Mouse (Mus musculus): ENCODE results near the gene Pou2f2. TPM values are rescaled to one million over a fixed set of nuclear protein-coding genes. Genes with fewer than 3 reads are reported as not detected.

The Pou2f2 gene
- polyA plus RNA-seq (2015; fragmentation: Nextera tagmentation; extraction: Ambion mirVana) = 1.6 and 2.1 TPM in 2 replicates

GRCm38 (mm10) chr7:25179606-25180161 is at the start of gene Pou2f2:
Gene Pou2f2 (minus strand): TSS chr7:25179726.
- Histone ChIP-seq H3K36me3 (replicated peaks) (no peaks in the 10 kb centered on the region), H3K27ac (replicated peaks) (no peak within 1 kb of the TSS), H3K27me3 (peaks cover 100% of the 10 kb centered on the region), H3K4me2 (peak within 1 kb of the TSS; percentile 56), H3K4me1 (replicated peaks) (peaks cover 30% of the 10 kb centered on the region), H3K4me3 (replicated peaks) (peak within 1 kb of the TSS; percentile 39), H3K9me3 (replicated peaks) (no peaks in the 10 kb centered on the region), H3K9ac (no peak within 1 kb of the TSS)
- under 1% methylated on average over 42 of the region's 56 CpGs for WGBS (ENCODE audit: insufficient replicate concordance)
- peak; percentile 37; the same call in 1 of the 2 replicates for ATAC-seq (ENCODE audit: insufficient read depth)

- WGBS (ENCODE audit: insufficient replicate concordance) = 84% methylated on average over 1 of the region's 1 CpGs
- ATAC-seq (ENCODE audit: insufficient read depth) = no peak
- no peaks in the 10 kb centered on the region for H3K9me3 ChIP-seq (replicated peaks)
- H3K27ac ChIP-seq (replicated peaks) = no peak overlapping the region
- H3K36me3 ChIP-seq (replicated peaks) = peaks cover 100% of the 10 kb centered on the region
- H3K4me2 ChIP-seq = no peak overlapping the region
- no peak overlapping the region for H3K4me3 ChIP-seq (replicated peaks)
- H3K4me1 ChIP-seq (replicated peaks) = peaks cover 11% of the 10 kb centered on the region
- no peaks in the 10 kb centered on the region for H3K27me3 ChIP-seq
- no peak overlapping the region for H3K9ac ChIP-seq
These were observed 48.2 kb upstream of the Pou2f2 start for GRCm38 (mm10) chr7:25227523-25228300.

DNA sequence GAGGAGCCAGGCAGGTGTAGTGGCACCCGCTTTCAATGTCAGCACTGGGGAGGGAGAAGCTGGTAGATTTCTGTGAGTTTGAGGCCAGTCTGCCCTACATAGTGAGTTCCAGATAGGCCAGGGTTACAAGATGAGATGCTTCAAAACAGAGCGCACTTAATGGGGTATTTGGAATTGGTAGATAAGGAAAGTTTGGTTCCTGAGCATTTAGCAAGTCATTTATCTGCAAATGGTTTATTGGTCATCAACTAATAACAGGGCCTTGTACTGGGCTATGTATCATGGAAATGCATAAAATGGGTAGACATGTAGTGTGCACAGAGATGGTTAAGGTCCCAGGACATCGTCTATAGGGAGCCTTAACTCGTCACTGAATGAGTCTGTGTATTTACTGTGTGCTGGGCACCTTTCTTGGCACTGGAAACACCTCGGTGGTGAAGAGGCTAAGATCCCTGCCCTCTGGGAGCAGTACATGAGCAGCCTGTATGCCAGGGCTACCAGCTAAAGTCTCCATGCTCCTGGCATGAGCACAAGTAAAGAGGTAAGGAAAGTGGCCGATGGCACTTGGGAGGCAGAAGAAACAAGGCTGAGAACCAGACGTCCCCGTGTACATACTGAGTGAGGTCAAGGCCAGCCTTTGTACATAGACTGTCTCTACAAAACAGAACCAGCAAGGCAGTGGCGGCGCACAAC is 42.9 kb upstream of the Pou2f2 start:
- ATAC-seq (ENCODE audit: insufficient read depth) = no peak
- Histone ChIP-seq H3K36me3 (replicated peaks) (peaks cover 56% of the 10 kb centered on the region), H3K27ac (replicated peaks) (peak overlapping the region; percentile 96)

DNA sequence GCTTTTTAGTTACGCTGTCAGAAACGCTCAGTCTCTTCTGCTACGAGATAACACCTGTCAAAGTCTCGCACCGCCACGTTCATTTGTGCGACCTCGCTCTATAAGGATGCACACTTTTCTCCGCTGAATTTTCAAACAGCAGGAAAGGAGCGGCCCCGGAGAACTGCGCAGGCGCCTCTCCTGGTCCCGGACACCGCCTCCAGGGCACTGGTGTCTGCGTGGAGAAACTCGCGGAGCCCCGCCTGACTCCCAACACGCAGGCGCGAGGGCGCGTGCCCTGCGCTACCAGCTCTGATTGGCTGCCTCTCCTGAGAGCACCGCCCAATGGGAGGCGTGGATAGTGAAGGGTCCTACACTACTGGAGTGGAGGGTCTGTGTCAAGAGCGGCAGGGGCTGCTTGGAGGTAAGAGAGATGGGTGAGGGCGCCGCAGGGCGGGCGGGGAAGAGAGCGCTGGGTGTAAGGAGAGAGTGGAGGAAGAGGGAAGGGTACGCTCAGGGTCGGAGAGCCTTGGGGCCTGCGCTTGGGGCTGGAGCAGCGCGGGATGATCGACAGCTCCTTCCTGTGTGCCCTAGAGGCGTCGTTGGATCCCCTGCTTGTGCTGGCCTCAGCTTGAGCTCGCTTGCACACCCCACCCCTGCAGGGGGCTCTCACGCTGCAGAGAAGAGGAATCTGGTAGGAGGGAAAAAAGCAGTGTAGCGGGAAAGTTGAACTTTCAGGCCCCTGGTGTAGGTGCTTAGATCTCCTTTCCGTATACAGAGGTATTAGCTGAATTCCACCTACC is 41.8 kb upstream of the Pou2f2 start, which contains the start of gene Zfp526:
Gene Zfp526, plus strand, starts transcription at position 324 of the 782 bp plus-strand sequence.
- Histone ChIP-seq H3K27me3 (no peaks in the 10 kb centered on the region), H3K27ac (replicated peaks) (peak within 1 kb of the TSS; percentile 96), H3K9ac (peak within 1 kb of the TSS; percentile 92), H3K4me2 (peak within 1 kb of the TSS; percentile 87), H3K36me3 (replicated peaks) (peaks cover 56% of the 10 kb centered on the region), H3K9me3 (replicated peaks) (no peaks in the 10 kb centered on the region), H3K4me1 (replicated peaks) (peaks cover 54% of the 10 kb centered on the region), H3K4me3 (replicated peaks) (peak within 1 kb of the TSS; percentile 89)
- WGBS (ENCODE audit: insufficient replicate concordance) = under 1% methylated on average over 45 of the region's 45 CpGs
- ATAC-seq (ENCODE audit: insufficient read depth) = peak; percentile 79

More for the DNA sequence above, 42.9 kb upstream of the Pou2f2 start:
- Histone ChIP-seq H3K9me3 (replicated peaks) (no peaks in the 10 kb centered on the region), H3K9ac (peak overlapping the region; percentile 86), H3K4me3 (replicated peaks) (peak overlapping the region; percentile 89), H3K4me1 (replicated peaks) (peaks cover 49% of the 10 kb centered on the region), H3K27me3 (no peaks in the 10 kb centered on the region), H3K4me2 (peak overlapping the region; percentile 87)
- WGBS (ENCODE audit: insufficient replicate concordance) = 55% methylated on average over 10 of the region's 10 CpGs

- H3K27ac ChIP-seq (replicated peaks) = peak within 1 kb of the TSS; percentile 96
- H3K4me1 ChIP-seq (replicated peaks) = peaks cover 58% of the 10 kb centered on the region
- H3K4me2 ChIP-seq = peak within 1 kb of the TSS; percentile 87
- no peaks in the 10 kb centered on the region for H3K27me3 ChIP-seq
- H3K9ac ChIP-seq = peak within 1 kb of the TSS; percentile 92
- H3K4me3 ChIP-seq (replicated peaks) = peak within 1 kb of the TSS; percentile 89
- 1% methylated on average over 20 of the region's 20 CpGs for whole genome bisulfite sequencing (ENCODE audit: insufficient replicate concordance)
- no peaks in the 10 kb centered on the region for H3K9me3 ChIP-seq (replicated peaks)
- H3K36me3 ChIP-seq (replicated peaks) = peaks cover 56% of the 10 kb centered on the region
- peak; percentile 27 for ATAC-seq (ENCODE audit: insufficient read depth)
These were observed 41.1 kb upstream of the Pou2f2 start, which contains the start of gene Dedd2 for GRCm38 (mm10) chr7:25220457-25221101. Gene Dedd2 (minus strand): TSS chr7:25220615.

- under 1% methylated on average over 31 of the region's 31 CpGs for WGBS (ENCODE audit: insufficient replicate concordance)
- peak overlapping the region; percentile 87 for H3K4me2 ChIP-seq
- no peaks in the 10 kb centered on the region for H3K9me3 ChIP-seq (replicated peaks)
- peak overlapping the region; percentile 96 for H3K27ac ChIP-seq (replicated peaks)
- peaks cover 56% of the 10 kb centered on the region for H3K36me3 ChIP-seq (replicated peaks)
- H3K4me3 ChIP-seq (replicated peaks) = peak overlapping the region; percentile 89
- no peaks in the 10 kb centered on the region for H3K27me3 ChIP-seq
- H3K9ac ChIP-seq = peak overlapping the region; percentile 92
- peak; percentile 62 for ATAC-seq (ENCODE audit: insufficient read depth)
- peaks cover 65% of the 10 kb centered on the region for H3K4me1 ChIP-seq (replicated peaks)
These were observed 40.4 kb upstream of the Pou2f2 start for GRCm38 (mm10) chr7:25219756-25220456.

GRCm38 (mm10) chr7:25219416-25219750 is 39.9 kb upstream of the Pou2f2 start:
- ATAC-seq (ENCODE audit: insufficient read depth) = no peak
- Histone ChIP-seq H3K4me1 (replicated peaks) (peaks cover 68% of the 10 kb centered on the region), H3K9ac (peak overlapping the region; percentile 92), H3K27me3 (no peaks in the 10 kb centered on the region), H3K4me2 (peak overlapping the region; percentile 87), H3K36me3 (replicated peaks) (peaks cover 56% of the 10 kb centered on the region), H3K4me3 (replicated peaks) (peak overlapping the region; percentile 89), H3K9me3 (replicated peaks) (no peaks in the 10 kb centered on the region), H3K27ac (replicated peaks) (peak overlapping the region; percentile 96)
- under 1% methylated on average over 16 of the region's 16 CpGs for WGBS (ENCODE audit: insufficient replicate concordance)

- peak overlapping the region; percentile 92 for H3K9ac ChIP-seq
- peak overlapping the region; percentile 87 for H3K4me2 ChIP-seq
- ATAC-seq (ENCODE audit: insufficient read depth) = peak; percentile 17
- peak overlapping the region; percentile 89 for H3K4me3 ChIP-seq (replicated peaks)
- peaks cover 56% of the 10 kb centered on the region for H3K36me3 ChIP-seq (replicated peaks)
- H3K27ac ChIP-seq (replicated peaks) = peak overlapping the region; percentile 96
- under 1% methylated on average over 53 of the region's 53 CpGs for WGBS (ENCODE audit: insufficient replicate concordance)
- no peaks in the 10 kb centered on the region for H3K9me3 ChIP-seq (replicated peaks)
- no peaks in the 10 kb centered on the region for H3K27me3 ChIP-seq
- peaks cover 73% of the 10 kb centered on the region for H3K4me1 ChIP-seq (replicated peaks)
These were observed 39.3 kb upstream of the Pou2f2 start for GRCm38 (mm10) chr7:25218705-25219415.

- ATAC-seq (ENCODE audit: insufficient read depth) = no peak
- H3K27ac ChIP-seq (replicated peaks) = peak overlapping the region; percentile 96
- H3K4me2 ChIP-seq = peak overlapping the region; percentile 87
- peaks cover 69% of the 10 kb centered on the region for H3K4me1 ChIP-seq (replicated peaks)
- H3K36me3 ChIP-seq (replicated peaks) = peaks cover 56% of the 10 kb centered on the region
- no peaks in the 10 kb centered on the region for H3K9me3 ChIP-seq (replicated peaks)
- peak overlapping the region; percentile 92 for H3K9ac ChIP-seq
- peak overlapping the region; percentile 89 for H3K4me3 ChIP-seq (replicated peaks)
- WGBS (ENCODE audit: insufficient replicate concordance) = 47% methylated on average over 12 of the region's 12 CpGs
- no peaks in the 10 kb centered on the region for H3K27me3 ChIP-seq
These were observed 38.3 kb upstream of the Pou2f2 start for GRCm38 (mm10) chr7:25217653-25218395.
